Mouse (Mus musculus): ENCODE results near the gene Olfr1442.
A peak's percentile ranks its signal among the peaks of the same experiment; 100 is the strongest.

DNA sequence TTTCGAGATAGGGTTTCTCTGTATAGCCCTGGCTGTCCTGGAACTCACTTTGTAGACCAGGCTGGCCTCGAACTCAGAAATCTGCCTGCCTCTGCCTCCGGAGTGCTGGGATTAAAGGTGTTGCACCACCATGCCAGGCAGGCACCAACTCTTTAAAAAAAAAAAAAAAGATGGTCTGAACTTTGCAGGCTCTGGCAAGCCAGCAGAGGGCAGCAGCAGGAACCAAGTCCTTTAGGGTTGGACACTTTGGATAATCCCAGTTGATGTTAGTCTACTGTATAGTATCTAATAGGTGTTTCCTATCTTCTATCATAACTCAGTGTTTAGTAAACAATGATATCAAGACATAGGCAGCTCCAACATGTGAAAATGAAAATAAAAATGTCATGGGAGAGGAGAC is 52.1 kb downstream of the Olfr1442 start:
- TF ChIP-seq CTCF (IDR thresholded peaks at IDR 0.05; ENCODE audit: low read depth) (peak; percentile 44), EP300 (IDR thresholded peaks at IDR 0.05; ENCODE audit: low read depth) (no peak)
